Mouse (Mus musculus) kidney, postnatal 10 days (tissue): Measurements from ENCODE around the gene Ruvbl1.

Source experiments
- DNase-seq: peaks from one replicate; pipeline ENCODE4 v3.0.0; 2021; ENCODE audit warnings: mixed read lengths

The Ruvbl1 gene

DNA sequence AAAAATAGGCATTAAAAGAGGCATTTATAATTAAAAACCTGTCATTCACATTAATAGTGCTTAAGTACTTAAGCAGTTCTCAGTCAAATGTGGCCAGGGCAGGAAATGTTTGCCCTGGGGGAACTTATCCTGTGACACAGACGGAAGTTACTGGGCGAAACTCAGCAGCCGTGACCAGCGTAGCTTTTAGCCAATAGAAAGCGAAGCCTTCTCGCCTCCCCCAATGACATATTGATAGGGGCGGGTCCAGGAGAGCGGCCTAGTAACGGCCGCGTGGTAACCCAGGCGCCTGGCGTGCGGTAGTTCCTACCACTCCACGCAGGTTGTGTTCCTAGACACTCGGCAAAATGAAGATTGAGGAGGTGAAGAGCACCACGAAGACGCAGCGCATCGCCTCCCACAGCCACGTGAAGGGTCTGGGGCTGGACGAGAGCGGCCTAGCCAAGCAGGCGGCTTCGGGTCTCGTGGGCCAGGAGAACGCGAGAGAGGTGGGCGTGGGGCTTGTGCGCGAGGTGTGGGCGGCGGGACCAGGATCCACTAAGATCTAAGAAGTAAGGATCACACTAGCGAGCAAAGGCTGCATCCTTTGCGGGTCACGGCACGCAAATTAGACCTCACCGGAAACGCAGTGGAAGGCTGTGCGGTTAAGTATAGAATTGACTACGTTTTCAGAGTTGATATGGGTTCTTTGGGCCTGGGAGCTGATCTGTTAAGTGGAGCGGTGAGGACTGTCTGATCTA, at the start of gene Ruvbl1:
TSS of gene Ruvbl1 (plus strand) at position 229 of the 740 bp plus-strand sequence.
- peak; percentile 94 for DNase-seq

DNA sequence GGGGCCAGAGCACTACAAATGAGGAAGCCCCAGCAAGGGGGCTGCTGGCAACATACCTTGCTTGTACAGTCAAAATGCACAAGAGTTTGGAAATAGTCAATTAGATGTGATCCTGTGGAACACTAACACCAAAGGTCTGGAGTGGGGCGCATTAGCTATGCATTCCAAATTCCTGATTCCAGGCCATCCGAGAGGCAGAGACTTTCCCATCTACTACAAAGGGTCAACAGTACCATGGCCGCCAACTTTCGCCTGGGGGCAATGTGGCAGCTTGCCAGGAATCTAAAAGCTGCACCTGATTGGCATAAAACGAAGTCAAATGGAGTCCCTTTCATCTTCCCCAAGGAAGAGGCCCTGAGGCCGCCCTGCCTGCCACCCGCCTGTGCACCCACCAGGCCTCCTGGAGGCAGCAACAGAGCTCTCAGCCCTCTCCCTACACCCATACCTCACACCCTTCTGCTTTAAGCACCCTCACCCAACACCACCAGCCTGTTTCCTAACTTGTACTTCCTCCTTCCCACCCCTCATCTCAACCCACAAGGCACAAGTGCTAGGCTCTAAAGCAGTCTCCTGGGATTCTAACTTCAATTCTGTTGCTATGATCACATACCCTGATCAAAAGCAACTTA, 49.0 kb upstream of the Ruvbl1 start:
- peak; percentile 73 for DNase-seq

DNA sequence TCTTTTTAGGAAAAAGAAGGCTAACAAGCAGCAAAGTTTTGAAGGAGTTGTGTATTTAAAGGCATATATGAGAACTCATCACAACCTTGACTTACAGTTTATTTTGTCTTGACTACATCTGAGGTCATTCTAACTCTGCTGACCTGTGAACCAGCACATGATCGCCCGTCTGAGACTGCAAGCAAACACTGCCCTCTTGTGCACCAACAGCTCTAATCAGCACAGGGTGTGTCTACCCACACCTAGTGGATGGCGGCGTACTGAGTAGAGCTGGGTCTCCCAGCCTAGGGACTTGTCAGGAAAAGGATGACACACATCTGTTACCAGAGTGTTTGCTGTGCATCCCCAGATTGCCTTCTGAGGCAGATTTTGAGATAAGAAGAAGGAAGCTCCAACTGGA, 34.0 kb upstream of the Ruvbl1 start:
- DNase-seq: peak; percentile 77

- no peak for DNase-seq
Measured at GRCm38 (mm10) chr6:88435609-88436008, 29.6 kb upstream of the Ruvbl1 start.

- DNase-seq: no peak
Measured at GRCm38 (mm10) chr6:88439056-88439455, 26.2 kb upstream of the Ruvbl1 start.

DNA sequence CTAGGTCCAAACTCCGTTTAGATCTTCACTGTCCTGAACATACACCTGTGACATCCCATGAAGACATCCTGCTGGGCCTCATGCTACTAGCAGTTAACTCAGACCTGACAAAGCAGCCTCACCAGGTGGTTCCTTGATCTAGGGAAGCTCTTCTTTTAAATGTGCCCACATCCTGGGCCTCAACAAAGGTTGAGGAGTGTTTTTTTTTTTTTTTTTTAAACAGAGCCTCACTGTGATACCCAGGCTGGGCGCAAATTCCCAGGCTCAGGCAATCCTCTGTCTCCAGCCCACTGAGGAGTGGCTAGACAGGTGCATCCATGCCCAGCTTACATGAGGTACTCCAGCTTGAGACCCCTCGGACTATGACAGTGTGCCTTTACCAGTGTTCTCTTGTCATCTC, 22.7 kb upstream of the Ruvbl1 start:
- DNase-seq: no peak

DNA sequence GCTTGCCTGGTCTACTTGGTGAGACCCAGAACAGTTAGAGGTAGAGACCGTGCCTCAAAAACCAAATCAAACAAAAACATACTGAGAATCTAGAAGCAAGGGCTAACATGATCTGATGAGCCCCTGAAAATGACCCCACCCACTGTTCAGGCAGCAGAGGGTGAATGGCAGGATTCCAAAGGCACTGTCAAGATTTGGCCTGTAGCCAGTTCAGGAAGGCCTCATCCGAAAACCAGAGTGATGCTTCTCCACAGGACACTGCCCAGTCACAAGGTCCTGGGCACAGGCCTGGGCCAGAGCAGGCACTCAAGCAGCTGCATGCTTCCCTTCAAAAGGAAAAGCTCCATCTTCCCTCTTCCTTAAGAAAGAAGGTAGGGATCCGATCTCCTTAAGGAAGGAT, 21.8 kb upstream of the Ruvbl1 start:
- no peak for DNase-seq

DNA sequence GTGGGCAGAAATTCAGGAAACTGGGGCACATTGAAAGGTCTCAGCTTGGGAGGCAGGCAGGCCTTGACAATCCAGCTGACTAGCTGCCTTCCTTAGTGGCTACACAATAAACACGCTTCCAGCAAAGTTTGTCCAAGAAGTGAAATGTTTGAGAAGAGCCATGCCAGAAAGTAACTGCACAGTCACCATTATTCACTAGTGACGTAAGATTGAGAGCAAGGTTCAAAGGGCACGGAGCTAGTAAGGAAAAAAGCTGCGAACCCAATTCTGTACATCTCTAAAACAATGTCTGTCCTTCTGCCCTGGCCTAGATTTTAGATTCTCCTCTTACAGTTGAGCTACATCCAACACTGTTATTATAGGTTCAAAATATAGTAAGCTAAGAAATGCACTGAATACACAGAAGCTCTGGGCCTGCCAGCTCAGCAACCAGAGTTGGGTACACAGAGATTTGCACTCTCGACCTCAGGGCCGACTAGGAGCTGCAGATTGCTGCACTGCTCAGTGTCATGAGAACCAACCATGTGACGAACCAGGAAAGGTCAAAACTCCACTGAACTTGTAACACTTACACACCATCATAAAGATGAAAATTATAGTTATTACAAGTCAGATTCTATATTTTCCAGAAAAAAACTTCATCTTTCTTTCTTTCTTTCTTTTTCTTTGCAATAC, 21.0 kb upstream of the Ruvbl1 start:
- DNase-seq: no peak

- no peak for DNase-seq
Measured at GRCm38 (mm10) chr6:88445661-88446060, 19.5 kb upstream of the Ruvbl1 start.

DNA sequence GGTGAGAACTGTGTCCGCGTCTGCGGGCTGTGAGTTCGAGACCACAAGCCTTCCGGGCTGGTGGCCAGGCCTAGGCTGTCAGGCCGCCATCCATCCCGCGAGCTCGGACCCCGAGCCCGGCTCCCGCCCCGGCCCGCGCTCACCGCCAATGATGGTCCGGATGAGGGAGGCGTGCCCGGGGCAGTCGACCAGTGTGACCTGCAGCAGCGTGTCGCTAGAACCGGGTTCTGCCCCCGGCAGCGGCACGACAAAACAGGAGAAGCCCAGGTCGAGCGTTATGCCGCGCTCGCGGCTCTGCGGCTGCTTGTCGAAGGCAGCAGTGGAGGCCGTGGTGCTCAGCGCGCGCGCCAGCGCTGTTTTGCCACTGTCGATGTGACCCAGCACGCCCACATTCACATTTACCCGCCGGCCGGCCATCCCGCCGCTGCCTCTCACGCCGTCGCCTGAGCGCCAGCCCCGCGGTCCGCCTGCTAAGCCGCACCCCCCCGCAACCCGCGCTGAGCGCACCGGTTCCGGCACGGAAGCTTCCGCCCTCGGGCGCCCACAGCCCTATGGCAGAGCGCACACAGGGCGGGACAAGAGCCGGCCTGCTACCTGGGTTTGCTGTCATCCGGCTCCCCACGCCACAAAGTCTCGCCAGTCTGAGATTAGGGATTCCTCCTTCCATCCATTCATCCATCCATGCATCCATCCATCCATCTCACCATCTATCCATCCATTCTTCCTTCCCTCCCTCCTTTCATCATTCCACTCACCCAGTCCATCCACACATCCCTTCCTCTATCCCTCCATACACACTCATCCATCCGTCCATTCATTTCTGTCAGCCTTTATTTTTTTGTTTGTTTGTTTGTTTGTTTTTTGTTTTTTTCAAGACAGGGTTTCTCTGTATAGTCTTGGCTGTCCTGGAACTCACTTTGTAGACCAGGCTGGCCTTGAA, 18.9 kb upstream of the Ruvbl1 start, which contains the start of gene Eefsec:
TSS of gene Eefsec (minus strand) at position 477 of the 940 bp plus-strand sequence.
- peak; percentile 89 for DNase-seq

GRCm38 (mm10) chr6:88447454-88447853, 17.8 kb upstream of the Ruvbl1 start:
- no peak for DNase-seq

GRCm38 (mm10) chr6:88454545-88454944, 10.7 kb upstream of the Ruvbl1 start:
- DNase-seq: no peak

- no peak for DNase-seq
Measured at GRCm38 (mm10) chr6:88469878-88470277, 4.7 kb downstream of the Ruvbl1 start.

DNA sequence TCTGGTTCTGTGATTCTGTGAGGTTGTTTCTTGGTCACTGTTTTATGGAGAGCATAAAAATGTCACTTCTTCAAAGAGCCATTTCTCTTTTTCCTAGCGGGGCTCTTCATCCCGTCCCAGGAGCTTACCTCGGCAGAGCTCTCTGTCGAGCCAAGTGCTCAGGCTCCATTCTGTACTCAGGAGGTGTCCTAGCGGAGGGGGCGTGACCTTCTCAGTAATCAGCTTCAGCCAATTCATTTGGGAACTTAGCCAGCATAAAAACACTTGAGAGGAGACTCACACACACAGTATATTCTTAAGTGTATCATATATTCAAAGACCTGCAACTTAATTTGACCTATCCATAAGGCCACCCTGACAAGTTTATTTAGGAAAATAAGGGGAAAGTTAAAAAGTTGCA, 15.2 kb downstream of the Ruvbl1 start:
- DNase-seq: no peak

DNA sequence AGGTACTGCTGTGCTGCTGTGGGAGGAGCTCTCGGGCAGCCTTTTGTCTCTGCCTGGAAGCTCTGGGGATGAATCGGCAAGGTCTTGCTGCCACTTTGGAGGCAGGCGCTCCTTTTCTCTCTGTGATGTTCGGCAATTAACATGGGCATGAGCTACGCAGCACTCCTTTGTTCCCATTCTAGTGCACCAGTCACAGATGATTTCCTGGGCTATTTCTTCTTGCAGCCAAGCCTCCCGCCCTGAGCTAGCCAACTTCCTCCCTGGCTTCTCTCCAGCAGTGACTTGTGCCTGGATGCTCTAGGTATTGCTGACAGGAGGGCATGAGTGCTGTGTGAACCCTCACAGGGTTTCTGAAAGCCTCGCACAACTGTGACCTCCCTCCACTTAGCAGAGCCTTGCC, 17.9 kb downstream of the Ruvbl1 start:
- DNase-seq: peak; percentile 42

DNA sequence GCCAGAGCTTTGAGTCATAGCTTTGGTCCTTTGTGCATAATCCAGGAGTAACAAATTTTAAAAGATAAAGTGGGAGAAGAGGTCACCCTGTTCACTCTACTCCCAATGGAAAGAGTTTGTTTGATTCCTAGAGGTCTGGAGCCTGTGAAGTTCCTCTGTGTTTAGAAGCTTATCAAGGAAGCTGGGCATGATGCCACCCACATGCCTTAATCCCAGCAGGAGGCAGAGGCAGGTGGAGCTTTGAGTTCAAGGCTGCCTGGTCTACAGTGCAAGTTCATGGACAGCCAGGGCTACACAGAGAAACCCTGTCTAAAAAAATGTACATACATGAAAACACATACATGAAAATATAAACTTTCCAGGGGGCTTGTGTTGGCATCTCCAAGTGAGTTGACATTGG, 18.7 kb downstream of the Ruvbl1 start:
- DNase-seq: no peak

DNA sequence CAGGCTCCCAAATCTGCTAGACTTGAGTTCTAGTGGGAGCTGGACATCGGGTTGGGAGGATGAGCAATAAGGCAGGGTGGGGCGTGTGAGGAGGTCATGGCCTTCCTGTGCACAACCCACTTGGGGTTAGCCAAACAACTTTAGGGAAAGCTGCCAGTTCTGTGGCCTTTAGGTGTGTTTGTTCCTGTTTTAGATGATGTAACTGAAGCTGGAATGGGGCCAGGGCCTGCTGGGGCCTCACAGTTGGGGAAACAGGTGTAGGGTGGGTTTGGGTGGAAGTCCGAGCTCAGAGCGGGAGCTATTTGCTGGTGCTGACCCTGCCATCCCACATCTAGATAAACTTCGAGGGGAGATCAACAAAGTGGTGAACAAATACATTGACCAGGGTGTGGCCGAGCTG, 20.2 kb downstream of the Ruvbl1 start:
- DNase-seq: no peak

DNA sequence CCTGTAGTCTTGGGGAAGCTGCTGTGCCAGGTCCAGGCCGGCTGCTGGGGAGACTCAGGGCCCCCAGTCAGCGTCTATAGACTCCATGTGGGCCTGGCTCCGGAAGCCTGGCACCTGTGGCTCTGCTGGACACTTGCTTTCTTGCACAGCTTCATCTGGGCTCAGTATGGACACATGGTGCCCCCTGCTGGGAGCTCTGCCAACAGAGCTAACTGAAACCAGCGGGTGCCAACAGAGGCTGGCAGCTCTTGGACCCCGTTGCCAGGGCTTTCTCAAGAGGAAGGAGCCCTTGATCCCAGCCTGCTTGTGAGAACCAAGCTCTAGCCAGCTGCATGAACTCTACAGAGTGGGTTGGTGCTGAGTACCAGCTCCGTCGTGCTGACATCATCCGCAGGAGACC, 21.7 kb downstream of the Ruvbl1 start:
- DNase-seq: peak; percentile 76

DNA sequence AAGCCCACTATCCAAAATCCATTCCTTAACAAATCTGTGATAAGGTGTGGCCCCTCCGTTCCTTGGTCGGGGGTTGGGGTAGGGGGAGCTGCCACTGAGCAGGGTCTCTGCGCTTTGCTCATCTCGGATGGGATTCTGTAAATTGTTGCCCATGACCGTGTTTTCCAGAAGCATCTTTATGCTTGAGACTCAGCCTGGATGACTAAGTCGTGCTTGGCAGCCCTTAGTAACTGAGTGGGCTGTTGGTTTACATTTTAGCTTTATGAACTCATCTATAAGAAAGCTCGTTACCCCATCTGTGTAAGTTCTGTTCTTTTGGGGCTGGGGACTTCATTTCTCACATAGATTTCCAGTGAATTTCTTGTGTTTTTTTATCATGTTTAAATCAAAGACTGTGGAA, 23.8 kb downstream of the Ruvbl1 start:
- DNase-seq: no peak

DNA sequence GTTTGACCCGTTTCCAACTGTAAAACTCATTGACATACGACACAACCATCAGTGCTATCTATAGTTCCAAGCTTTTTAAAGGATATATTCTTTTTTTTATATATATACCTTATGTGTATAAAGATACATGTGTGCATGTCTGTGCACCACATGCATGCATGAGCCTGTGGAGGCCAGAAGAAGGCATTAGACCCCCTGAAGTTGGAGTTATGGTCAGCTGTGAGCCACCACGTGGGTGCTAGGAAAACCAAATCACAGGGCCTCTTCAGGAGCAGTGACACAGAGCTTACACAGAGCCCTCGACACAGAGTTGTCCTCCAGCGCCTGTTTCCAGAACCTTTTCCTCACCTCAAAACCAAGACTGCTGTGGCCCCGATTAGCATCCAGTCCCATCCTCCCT, 24.6 kb downstream of the Ruvbl1 start:
- DNase-seq: no peak

GRCm38 (mm10) chr6:88490629-88491354, 25.6 kb downstream of the Ruvbl1 start:
- DNase-seq: no peak

DNA sequence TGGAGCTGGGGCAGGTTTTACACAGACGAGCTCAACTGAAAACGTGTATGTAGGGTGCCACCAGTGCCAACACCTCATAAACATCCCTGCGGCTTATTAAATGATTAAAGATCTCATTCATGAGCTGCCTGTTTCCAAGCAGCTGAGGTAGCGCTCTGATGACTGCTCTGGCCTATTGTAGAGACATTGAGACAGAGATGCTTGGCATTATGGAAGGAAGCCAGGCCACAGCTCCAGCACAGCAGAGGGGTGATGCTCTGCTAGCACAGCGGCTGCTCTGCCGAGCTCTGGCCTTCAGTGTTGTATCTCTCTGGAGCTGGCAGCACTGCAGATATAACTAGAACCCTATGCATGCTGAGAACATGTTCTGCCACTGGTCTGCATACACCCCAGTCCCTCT, 28.5 kb downstream of the Ruvbl1 start:
- DNase-seq: no peak
